Mouse (Mus musculus) layer of hippocampus, postnatal 36 days (tissue): Measurements from ENCODE around the gene Gm8882. TPM values are rescaled to one million over a fixed set of nuclear protein-coding genes. Genes with fewer than 3 reads are reported as not detected.
"Not testable (repeated sequence)": the region's sequence is repeated elsewhere in the genome, so short reads cannot be mapped to it uniquely, and the experiment has no call there.

Experiments used
- DNase-seq, 2 experiments: peaks; one replicate each; pipeline ENCODE4 v3.0.0; 2022
- total RNA-seq, 2 experiments: library from RNA; stranded (reverse); gene quantifications; 2 replicates each; pipeline ENCODE4 v1.2.3; 2021

Gene Gm8882
- total RNA-seq = not detected

DNA sequence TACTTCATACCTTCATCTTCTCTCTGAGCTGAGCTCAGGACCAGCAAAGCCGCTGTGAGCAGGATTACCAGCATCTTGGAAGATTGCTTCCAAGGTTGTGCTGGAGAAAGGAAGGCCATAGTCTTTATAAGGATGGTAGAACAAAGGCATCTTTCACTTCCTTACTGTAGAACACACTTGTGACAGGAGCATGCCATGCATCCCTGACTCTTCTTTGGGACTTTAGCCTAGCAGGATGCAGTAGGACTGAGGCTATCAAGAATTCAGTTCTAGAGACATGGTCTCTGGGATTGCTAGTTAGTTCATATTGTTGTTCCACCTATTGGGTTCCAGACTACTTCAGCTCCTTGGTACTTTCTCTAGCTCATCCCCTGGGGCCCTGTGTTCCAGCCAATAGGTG lies at the start of gene Gm8882:
TSS of gene Gm8882 (minus strand) at position 101 of the 400 bp plus-strand sequence.
- not testable (repeated sequence) for DNase-seq

DNA sequence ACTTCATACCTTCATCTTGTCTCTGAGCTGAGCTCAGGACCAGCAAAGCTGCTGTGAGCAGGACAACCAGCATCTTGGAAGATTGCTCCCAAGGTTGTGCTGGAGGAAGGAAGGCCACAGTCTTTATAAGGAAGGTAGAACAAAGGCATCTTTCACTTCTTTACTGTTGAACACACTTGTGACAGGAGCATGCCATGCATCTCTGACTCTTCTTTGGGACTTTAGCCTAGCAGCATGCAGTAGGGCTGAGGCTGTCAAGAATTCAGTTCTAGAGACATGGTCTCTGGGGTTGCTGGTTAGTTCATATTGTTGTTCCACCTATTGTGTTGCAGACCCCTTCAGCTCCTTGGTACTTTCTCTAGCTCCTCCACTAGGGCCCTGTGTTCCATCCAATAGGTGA lies 49.3 kb downstream of the Gm8882 start, which contains the start of gene Prpmp5:
TSS of gene Prpmp5 (minus strand) at position 101 of the 400 bp plus-strand sequence.
- not testable (repeated sequence) for DNase-seq

Other genes with a start within 250 kb of the Gm8882 start
- gene Prb1, start 153.6 kb downstream of the Gm8882 start, total RNA-seq = not detected
- not detected for gene Prpmp5, start 49.4 kb downstream of the Gm8882 start, total RNA-seq
- not detected for gene Prh1, start 205.7 kb upstream of the Gm8882 start, total RNA-seq
- not detected for gene Prp2, start 231.8 kb upstream of the Gm8882 start, total RNA-seq